Mouse (Mus musculus) left cerebral cortex, postnatal 36 days (tissue): ENCODE measurements around the gene Eif2a. TPM values are rescaled to one million over a fixed set of nuclear protein-coding genes. Genes with fewer than 3 reads are reported as not detected.
"Not testable (repeated sequence)": the region's sequence is repeated elsewhere in the genome, so short reads cannot be mapped to it uniquely, and the experiment has no call there.

Experiments used
- DNase-seq, 2 experiments: peaks; one replicate each; pipeline ENCODE4 v3.0.0; 2021 to 2022; ENCODE audit warnings: low spot score in 2 of 2, mixed read lengths in 1 of 2
- intact Hi-C: fragments of 180-260 bp; cut with DNase I; formaldehyde crosslinking; loops from one replicate; pipeline ENCODE4 v1.15.1; 2025
- total RNA-seq, 2 experiments: library from RNA; stranded (reverse); gene quantifications; 2 replicates each; pipeline ENCODE4 v1.2.3; 2021

Eif2a gene
- total RNA-seq, 2 experiments from 2014 or later, result 42.5 to 45.7 TPM

- intact Hi-C loops, DNase-seq: not testable (repeated sequence)
These were observed 64.9 kb downstream of the Eif2a start for GRCm38 (mm10) chr3:58590544-58590943.

GRCm38 (mm10) chr3:58592666-58593065 lies 67.0 kb downstream of the Eif2a start:
- DNase-seq, intact Hi-C loops: not testable (repeated sequence)

GRCm38 (mm10) chr3:58593623-58594022 lies 68.0 kb downstream of the Eif2a start:
- DNase-seq, result no peak
- intact Hi-C loops, result no loop called here

Other genes with a start within 250 kb of the Eif2a start
- 10 to 100 TPM; 35.9 to 36.8 TPM for gene Tsc22d2, start 111.1 kb upstream of the Eif2a start, total RNA-seq
- 10 to 100 TPM; 20.8 to 22.4 TPM for gene Serp1, start 71 bp downstream of the Eif2a start, total RNA-seq
- gene Selenot, start 50.8 kb downstream of the Eif2a start, total RNA-seq, result 100 to 1,000 TPM; 138 to 142 TPM
- 1 to 10 TPM in 1 of 2 experiments, under 1 TPM in 1; 0.89 to 1.9 TPM for gene Erich6, start 111.4 kb downstream of the Eif2a start, total RNA-seq
- 10 to 100 TPM; 16.5 to 22.6 TPM for gene Siah2, start 166.6 kb downstream of the Eif2a start, total RNA-seq